Mouse (Mus musculus): ENCODE measurements at regions not wholly inside any gene's neighbourhood (a gene's known extent, or its start where the extent isn't known, plus 50 kb on each side); places are given as distances from the start of the nearest gene placed in this dataset.

GRCm38 (mm10) chr11:48605223-48605824 is 194.8 kb upstream of the Rack1 start:
- DNase-seq, result peak; percentile 43 to 66
- intact Hi-C loops (cut with DNase I), result no loop called here

GRCm38 (mm10) chr11:48601096-48601495 is 199.0 kb upstream of the Rack1 start:
- DNase-seq, result peak in 1 of 2 experiments; percentile 27
- intact Hi-C loops (cut with DNase I), result no loop called here

- intact Hi-C loops (cut with DNase I), result no loop called here
- DNase-seq, result peak; percentile 3 to 31
Measured at GRCm38 (mm10) chr11:48599573-48600127, 200.5 kb upstream of the Rack1 start.

- intact Hi-C loops (cut with DNase I), result no loop called here
- DNase-seq, result no peak
Measured at GRCm38 (mm10) chr11:48599033-48599432, 201.1 kb upstream of the Rack1 start.

- intact Hi-C loops (cut with DNase I), result no loop called here
- DNase-seq, result no peak
Measured at GRCm38 (mm10) chr11:48594429-48594828, 205.7 kb upstream of the Rack1 start.

GRCm38 (mm10) chr11:48588833-48589649 is 211.1 kb upstream of the Rack1 start:
- DNase-seq, result peak; percentile 55 to 74
- intact Hi-C loops (cut with DNase I), result loop anchor here (10.0 kb wide), 2 partner anchors 186 to 414 kb away; no protein-coding TSS in a partner anchor

GRCm38 (mm10) chr11:48568769-48569168 is 231.4 kb upstream of the Rack1 start:
- DNase-seq, result peak in 1 of 2 experiments; percentile 3
- intact Hi-C loops (cut with DNase I), result no loop called here

GRCm38 (mm10) chr11:48567583-48568562 is 232.3 kb upstream of the Rack1 start:
- DNase-seq, result no peak
- intact Hi-C loops (cut with DNase I), result no loop called here

- intact Hi-C loops (cut with DNase I), result no loop called here
- DNase-seq, result no peak
Measured at GRCm38 (mm10) chr11:48558053-48558452, 242.1 kb upstream of the Rack1 start.

- intact Hi-C loops (cut with DNase I), result no loop called here
Measured at GRCm38 (mm10) chr11:48552006-48552405, 248.1 kb upstream of the Rack1 start.

GRCm38 (mm10) chr11:48551201-48551600 is 248.9 kb upstream of the Rack1 start:
- intact Hi-C loops (cut with DNase I), result no loop called here
- no peak for DNase-seq

More at GRCm38 (mm10) chr11:48552006-48552405, 248.1 kb upstream of the Rack1 start:
- DNase-seq, result no peak

GRCm38 (mm10) chr11:48526316-48526715 is 273.8 kb upstream of the Rack1 start:
- intact Hi-C loops (cut with DNase I), result no loop called here
- no peak for DNase-seq

- intact Hi-C loops (cut with DNase I), result no loop called here
Measured at GRCm38 (mm10) chr11:48525517-48525916, 274.6 kb upstream of the Rack1 start.

GRCm38 (mm10) chr11:48506886-48507285 is 293.2 kb upstream of the Rack1 start:
- DNase-seq, result no peak
- intact Hi-C loops (cut with DNase I), result no loop called here

More at GRCm38 (mm10) chr11:48525517-48525916, 274.6 kb upstream of the Rack1 start:
- no peak for DNase-seq

- no peak for DNase-seq
- intact Hi-C loops (cut with DNase I), result no loop called here
Measured at GRCm38 (mm10) chr11:48502011-48502806, 297.9 kb upstream of the Rack1 start.

GRCm38 (mm10) chr11:48499057-48499456 is 301.1 kb upstream of the Rack1 start:
- no peak for DNase-seq
- intact Hi-C loops (cut with DNase I), result no loop called here

GRCm38 (mm10) chr11:48488308-48488707 is 311.8 kb upstream of the Rack1 start:
- intact Hi-C loops (cut with DNase I), result no loop called here

GRCm38 (mm10) chr11:48464036-48464435 is 336.1 kb upstream of the Rack1 start:
- intact Hi-C loops (cut with DNase I), result no loop called here
- DNase-seq, result peak; percentile 8 to 17

More at GRCm38 (mm10) chr11:48488308-48488707, 311.8 kb upstream of the Rack1 start:
- no peak for DNase-seq

- intact Hi-C loops (cut with DNase I), result no loop called here
- no peak for DNase-seq
Measured at GRCm38 (mm10) chr11:48449883-48450282, 350.2 kb upstream of the Rack1 start.

Data from heart, postnatal 36 days (tissue).